Mouse (Mus musculus): ENCODE data around the gene Tmem135. TPM values are rescaled to one million over a fixed set of nuclear protein-coding genes. Genes with fewer than 3 reads are reported as not detected.

Gene Tmem135
- polyA plus RNA-seq, 1 experiment from 2014 or later, result 16.4 TPM

DNA sequence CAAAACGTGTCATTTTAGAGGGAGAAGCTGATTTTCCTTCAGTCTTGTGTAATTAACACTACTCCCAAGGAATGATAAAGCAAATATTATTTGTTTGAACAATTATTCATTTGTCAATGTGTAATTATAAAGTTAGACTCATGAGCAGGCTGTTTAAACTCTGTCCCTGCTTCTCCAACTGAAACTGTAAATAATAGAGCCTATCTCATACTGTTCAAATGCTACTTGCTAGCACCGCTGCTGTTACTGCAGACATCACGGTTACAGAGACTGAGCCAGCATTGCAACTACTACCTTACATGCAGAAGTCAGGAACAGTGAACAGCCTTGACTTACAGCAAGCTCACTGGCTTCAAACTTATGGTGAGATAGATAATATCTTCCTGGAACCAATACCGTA lies 229.6 kb downstream of the Tmem135 start:
- Histone ChIP-seq H3K36me3 (replicated peaks) (no peaks in the 10 kb centered on the region), H3K9ac (no peak overlapping the region), H3K4me1 (replicated peaks) (peaks cover 5% of the 10 kb centered on the region; the same call in 1 of the 2 replicates), H3K4me3 (replicated peaks) (no peak overlapping the region), H3K27ac (replicated peaks) (no peak overlapping the region), H3K9me3 (replicated peaks) (no peaks in the 10 kb centered on the region), H3K27me3 (no peaks in the 10 kb centered on the region), H3K4me2 (no peak overlapping the region)
- WGBS (ENCODE audit: insufficient replicate concordance), result 74% methylated on average over 4 of the region's 4 CpGs
- ATAC-seq (ENCODE audit: insufficient read depth), result no peak

DNA sequence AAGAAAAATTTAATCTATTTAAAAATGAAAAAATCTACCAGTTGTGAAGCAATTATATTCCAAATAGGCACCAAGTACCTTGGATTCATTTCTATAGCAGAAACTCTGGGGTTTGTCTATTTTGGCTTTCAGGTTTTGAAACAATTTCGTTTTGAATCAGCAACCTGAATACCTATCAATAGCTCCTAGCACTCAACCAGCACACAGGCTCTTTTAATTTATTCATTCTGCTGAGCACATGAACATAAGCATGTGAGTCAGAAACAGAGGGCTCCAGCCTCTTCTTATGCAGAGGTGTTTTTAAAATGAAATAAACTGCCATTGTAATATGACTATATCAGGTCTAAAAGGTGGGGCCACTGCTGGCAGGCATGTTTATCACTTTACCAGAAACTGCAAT lies 231.0 kb downstream of the Tmem135 start:
- no peak overlapping the region for H3K27ac ChIP-seq (replicated peaks)
- H3K4me3 ChIP-seq (replicated peaks), result no peak overlapping the region
- WGBS (ENCODE audit: insufficient replicate concordance), result 54% methylated on average over 1 of the region's 1 CpGs
- H3K36me3 ChIP-seq (replicated peaks), result no peaks in the 10 kb centered on the region
- no peaks in the 10 kb centered on the region for H3K27me3 ChIP-seq
- no peaks in the 10 kb centered on the region for H3K9me3 ChIP-seq (replicated peaks)
- H3K4me1 ChIP-seq (replicated peaks), result peaks cover 5% of the 10 kb centered on the region; the same call in 1 of the 2 replicates
- H3K4me2 ChIP-seq, result no peak overlapping the region
- ATAC-seq (ENCODE audit: insufficient read depth), result no peak
- H3K9ac ChIP-seq, result no peak overlapping the region

DNA sequence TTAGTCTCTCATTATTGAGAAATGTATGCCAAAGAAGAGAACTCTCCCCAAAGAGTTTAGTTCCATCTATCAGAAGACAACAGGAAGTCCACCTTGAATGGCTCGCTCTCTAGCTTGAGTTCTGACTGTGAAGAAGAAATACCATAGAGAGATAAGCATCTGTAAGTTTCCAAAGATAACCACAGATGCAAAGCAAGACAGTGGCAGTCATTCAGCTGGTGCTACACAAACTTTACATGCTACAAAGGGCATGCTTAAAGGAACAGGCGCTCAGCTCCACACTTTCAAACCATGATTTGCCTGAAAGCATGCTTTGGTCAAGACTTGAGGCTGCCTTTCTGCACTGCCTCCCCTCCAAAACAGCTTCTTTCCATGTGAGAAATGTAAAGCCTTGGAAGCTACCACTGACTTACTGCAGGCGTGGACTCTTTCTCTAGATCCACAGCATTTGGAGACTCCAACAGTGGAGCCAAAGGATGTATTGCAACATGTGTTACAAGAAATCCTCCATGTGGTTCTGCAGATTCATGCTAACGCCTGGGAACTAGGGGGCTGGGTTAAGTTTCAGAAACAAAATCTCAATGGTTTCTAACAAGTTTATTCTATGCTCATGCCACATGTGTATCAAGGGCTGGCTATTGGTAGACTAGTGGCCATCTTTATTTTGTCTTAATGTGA lies 232.1 kb downstream of the Tmem135 start:
- no peak overlapping the region for H3K9ac ChIP-seq
- peaks cover 5% of the 10 kb centered on the region; the same call in 1 of the 2 replicates for H3K4me1 ChIP-seq (replicated peaks)
- H3K9me3 ChIP-seq (replicated peaks), result no peaks in the 10 kb centered on the region
- H3K27ac ChIP-seq (replicated peaks), result no peak overlapping the region
- no peak overlapping the region for H3K4me2 ChIP-seq
- no peaks in the 10 kb centered on the region for H3K27me3 ChIP-seq
- ATAC-seq (ENCODE audit: insufficient read depth), result no peak
- no peaks in the 10 kb centered on the region for H3K36me3 ChIP-seq (replicated peaks)
- H3K4me3 ChIP-seq (replicated peaks), result no peak overlapping the region
- 53% methylated on average over 4 of the region's 4 CpGs for WGBS (ENCODE audit: insufficient replicate concordance)

DNA sequence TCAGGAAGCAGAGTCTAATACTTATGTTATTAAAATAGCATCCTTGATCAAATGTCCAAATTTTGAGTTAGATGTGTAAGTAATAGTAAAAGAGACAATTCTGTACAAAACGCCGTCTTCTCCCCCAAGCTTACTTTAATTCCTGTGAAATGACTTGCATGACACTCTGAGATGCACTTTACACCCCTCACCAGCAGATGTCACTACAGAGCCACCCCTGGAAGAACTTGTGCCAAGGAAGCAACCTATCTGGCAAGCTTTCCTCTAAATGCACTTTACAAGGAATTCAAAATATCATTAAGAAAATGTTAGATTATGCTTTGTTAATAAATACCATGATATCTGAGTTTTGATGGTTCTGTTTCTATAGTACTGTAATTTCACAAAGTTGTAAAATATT lies 235.4 kb downstream of the Tmem135 start:
- WGBS (ENCODE audit: insufficient replicate concordance), result 20% methylated on average over 2 of the region's 2 CpGs
- H3K27ac ChIP-seq (replicated peaks), result no peak overlapping the region
- H3K36me3 ChIP-seq (replicated peaks), result no peaks in the 10 kb centered on the region
- no peak overlapping the region for H3K4me2 ChIP-seq
- no peaks in the 10 kb centered on the region for H3K27me3 ChIP-seq
- H3K9ac ChIP-seq, result no peak overlapping the region
- H3K4me1 ChIP-seq (replicated peaks), result peaks cover 5% of the 10 kb centered on the region; the same call in 1 of the 2 replicates
- H3K9me3 ChIP-seq (replicated peaks), result no peaks in the 10 kb centered on the region
- no peak for ATAC-seq (ENCODE audit: insufficient read depth)
- H3K4me3 ChIP-seq (replicated peaks), result no peak overlapping the region

DNA sequence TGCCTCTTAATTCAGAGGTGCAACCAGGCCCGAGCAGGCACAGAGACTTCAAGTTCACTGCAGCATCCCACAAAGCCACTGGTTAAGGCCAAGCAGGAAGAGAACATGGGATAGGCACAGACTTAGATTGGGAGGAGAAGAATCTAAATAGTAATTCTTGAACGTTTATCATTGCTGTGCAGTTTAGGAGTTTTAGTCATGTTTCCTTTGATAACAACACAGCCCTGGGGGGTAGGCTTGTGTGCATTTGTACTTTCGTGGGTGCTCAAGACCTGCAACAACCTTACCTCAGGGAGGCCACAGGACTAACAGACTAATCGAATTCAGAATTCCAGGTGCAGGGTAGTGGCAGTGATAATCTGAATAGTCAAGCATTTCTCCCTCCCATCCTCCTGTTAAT lies 238.5 kb downstream of the Tmem135 start:
- Histone ChIP-seq H3K9me3 (replicated peaks) (no peaks in the 10 kb centered on the region), H3K4me2 (no peak overlapping the region), H3K27ac (replicated peaks) (no peak overlapping the region), H3K9ac (no peak overlapping the region), H3K27me3 (no peaks in the 10 kb centered on the region), H3K4me3 (replicated peaks) (no peak overlapping the region), H3K36me3 (replicated peaks) (no peaks in the 10 kb centered on the region), H3K4me1 (replicated peaks) (no peaks in the 10 kb centered on the region)
- WGBS (ENCODE audit: insufficient replicate concordance), result 25% methylated on average over 4 of the region's 4 CpGs
- ATAC-seq (ENCODE audit: insufficient read depth), result no peak

DNA sequence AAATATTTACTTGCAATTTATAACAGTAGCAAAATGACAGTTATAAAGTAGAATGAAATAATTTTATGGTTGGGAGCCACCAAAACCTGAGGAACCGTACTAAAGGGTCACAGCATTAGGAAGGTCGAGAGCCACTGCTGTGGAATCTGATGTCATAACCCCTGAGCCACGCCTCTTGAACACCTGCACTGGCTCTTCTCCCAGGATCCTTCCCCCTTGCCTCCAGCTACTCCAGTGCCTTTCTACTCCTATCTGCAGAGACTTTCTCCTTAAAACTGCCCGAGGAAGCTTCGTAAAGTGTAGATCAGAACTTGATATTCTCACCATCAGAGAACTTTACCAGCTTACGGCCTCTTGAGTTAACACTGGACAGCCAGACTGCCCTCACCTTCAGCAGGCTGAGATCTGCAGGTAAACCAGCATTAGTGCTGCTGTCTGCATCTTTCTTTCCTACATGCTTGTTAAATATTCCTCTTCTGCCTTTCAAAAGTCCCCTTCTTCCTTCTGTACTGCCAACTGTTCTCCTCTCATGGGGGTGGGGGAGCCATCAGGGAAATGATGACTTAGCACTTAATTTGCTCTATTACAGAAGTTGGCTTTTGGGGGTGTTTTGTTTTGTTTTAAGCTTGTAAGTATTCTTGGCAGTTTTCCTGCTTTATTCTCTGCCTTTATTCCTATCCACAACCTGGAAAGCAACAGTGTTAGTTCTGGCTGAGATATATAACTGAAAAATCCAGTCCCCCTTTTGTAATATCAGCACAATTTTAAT lies 242.2 kb downstream of the Tmem135 start:
- ATAC-seq (ENCODE audit: insufficient read depth), result no peak

DNA sequence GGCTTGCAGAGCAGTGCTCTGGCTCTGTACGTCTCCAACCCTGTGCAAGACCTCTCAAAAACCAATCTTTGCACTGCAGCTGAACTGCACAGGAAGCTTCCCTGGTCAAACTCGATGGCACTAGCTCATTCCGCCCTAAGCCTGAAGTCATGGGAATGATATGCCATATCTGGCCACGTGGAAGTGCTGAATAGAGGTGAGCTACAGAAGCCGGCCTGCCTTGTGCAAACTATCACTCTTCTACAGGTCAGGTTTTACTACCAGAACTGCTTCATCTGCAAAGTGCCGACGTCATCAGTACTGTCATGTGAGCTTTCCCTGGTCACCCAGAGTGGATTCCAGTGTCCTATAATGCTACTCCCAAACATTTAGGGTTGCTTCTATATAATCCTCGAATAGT lies 246.7 kb downstream of the Tmem135 start:
- Histone ChIP-seq H3K9me3 (replicated peaks) (no peaks in the 10 kb centered on the region), H3K9ac (no peak overlapping the region), H3K4me3 (replicated peaks) (no peak overlapping the region), H3K27ac (replicated peaks) (no peak overlapping the region), H3K4me2 (no peak overlapping the region), H3K4me1 (replicated peaks) (peaks cover 3% of the 10 kb centered on the region; the same call in 1 of the 2 replicates), H3K27me3 (no peaks in the 10 kb centered on the region), H3K36me3 (replicated peaks) (peaks cover 4% of the 10 kb centered on the region; the same call in 1 of the 2 replicates)
- 69% methylated on average over 8 of the region's 8 CpGs for WGBS (ENCODE audit: insufficient replicate concordance)
- ATAC-seq (ENCODE audit: insufficient read depth), result no peak

More for the DNA sequence above, 242.2 kb downstream of the Tmem135 start:
- Histone ChIP-seq H3K27me3 (no peaks in the 10 kb centered on the region), H3K9ac (no peak overlapping the region), H3K4me3 (replicated peaks) (no peak overlapping the region), H3K27ac (replicated peaks) (no peak overlapping the region), H3K9me3 (replicated peaks) (no peaks in the 10 kb centered on the region), H3K36me3 (replicated peaks) (no peaks in the 10 kb centered on the region; the same call in 1 of the 2 replicates), H3K4me2 (no peak overlapping the region), H3K4me1 (replicated peaks) (no peaks in the 10 kb centered on the region)
- 65% methylated on average over 6 of the region's 6 CpGs for WGBS (ENCODE audit: insufficient replicate concordance)

DNA sequence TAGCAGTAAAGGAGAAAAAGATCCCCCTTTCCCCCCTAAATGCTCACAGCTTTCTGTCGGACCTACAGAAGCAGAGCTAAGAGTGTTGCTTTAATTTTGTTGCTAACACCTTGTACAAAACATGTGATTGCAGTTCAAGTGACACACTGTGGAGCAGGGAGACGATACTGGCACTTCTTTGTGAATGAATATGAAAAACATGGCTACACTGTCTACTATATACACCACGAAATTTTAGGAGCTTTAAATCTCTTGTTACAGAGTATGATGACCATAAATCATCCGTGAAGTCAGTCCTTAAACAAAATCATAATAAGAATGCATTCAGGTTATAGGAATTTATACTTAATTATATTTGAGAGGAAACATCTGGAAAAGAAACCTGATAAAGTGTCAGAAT lies 247.4 kb downstream of the Tmem135 start:
- H3K36me3 ChIP-seq (replicated peaks), result peaks cover 4% of the 10 kb centered on the region; the same call in 1 of the 2 replicates
- WGBS (ENCODE audit: insufficient replicate concordance), result 61% methylated on average over 4 of the region's 4 CpGs
- no peak for ATAC-seq (ENCODE audit: insufficient read depth)
- no peak overlapping the region for H3K27ac ChIP-seq (replicated peaks)
- no peaks in the 10 kb centered on the region for H3K27me3 ChIP-seq
- H3K4me1 ChIP-seq (replicated peaks), result peaks cover 3% of the 10 kb centered on the region; the same call in 1 of the 2 replicates
- H3K9me3 ChIP-seq (replicated peaks), result no peaks in the 10 kb centered on the region
- H3K9ac ChIP-seq, result no peak overlapping the region
- H3K4me2 ChIP-seq, result no peak overlapping the region
- H3K4me3 ChIP-seq (replicated peaks), result no peak overlapping the region

DNA sequence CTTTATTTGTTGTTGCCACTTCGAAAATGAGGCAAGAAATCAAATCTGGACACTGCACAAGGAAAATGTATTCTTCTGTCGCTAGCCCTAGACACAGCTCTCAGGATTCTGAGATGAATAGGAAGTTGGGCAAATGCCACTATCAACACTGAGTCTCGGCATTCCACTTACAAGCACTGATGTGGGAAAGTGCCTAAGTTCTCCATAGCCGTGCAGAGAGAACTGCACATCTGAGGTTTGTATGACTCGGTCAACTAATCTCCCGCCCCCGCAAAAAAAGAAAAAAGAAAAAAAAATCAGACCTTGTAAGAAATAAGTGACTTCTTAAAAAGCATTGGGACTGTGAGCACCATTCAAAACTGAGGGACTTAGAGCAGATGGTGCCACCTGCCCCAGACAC lies 248.3 kb downstream of the Tmem135 start:
- peaks cover 3% of the 10 kb centered on the region; the same call in 1 of the 2 replicates for H3K4me1 ChIP-seq (replicated peaks)
- H3K36me3 ChIP-seq (replicated peaks), result peaks cover 4% of the 10 kb centered on the region; the same call in 1 of the 2 replicates
- H3K4me3 ChIP-seq (replicated peaks), result no peak overlapping the region
- H3K9ac ChIP-seq, result no peak overlapping the region
- H3K4me2 ChIP-seq, result no peak overlapping the region
- H3K27ac ChIP-seq (replicated peaks), result no peak overlapping the region
- no peak for ATAC-seq (ENCODE audit: insufficient read depth)
- no peaks in the 10 kb centered on the region for H3K9me3 ChIP-seq (replicated peaks)
- H3K27me3 ChIP-seq, result no peaks in the 10 kb centered on the region
- WGBS (ENCODE audit: insufficient replicate concordance), result 69% methylated on average over 7 of the region's 7 CpGs

DNA sequence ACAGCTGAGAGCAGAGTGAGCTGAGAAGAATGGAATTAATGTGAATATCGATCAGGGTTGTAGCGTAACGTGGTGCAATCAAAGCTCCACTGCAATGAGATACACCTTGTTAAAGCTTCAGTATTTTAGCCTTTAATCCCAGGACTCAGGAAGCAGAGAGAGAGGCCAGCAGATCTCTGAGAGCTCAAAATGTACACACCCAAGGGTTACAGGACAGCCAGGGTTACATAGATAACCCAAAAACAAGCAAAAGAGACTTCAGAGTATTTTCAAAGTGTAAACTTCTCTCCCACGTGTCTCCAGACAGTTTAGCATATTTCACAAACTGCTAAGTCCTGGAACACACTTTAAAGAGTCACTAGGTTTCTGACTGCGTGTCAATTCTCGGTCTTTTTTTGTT lies 248.8 kb downstream of the Tmem135 start:
- 67% methylated on average over 6 of the region's 6 CpGs for WGBS (ENCODE audit: insufficient replicate concordance)
- no peaks in the 10 kb centered on the region for H3K27me3 ChIP-seq
- no peak overlapping the region for H3K4me3 ChIP-seq (replicated peaks)
- peaks cover 4% of the 10 kb centered on the region; the same call in 1 of the 2 replicates for H3K36me3 ChIP-seq (replicated peaks)
- no peak overlapping the region for H3K27ac ChIP-seq (replicated peaks)
- no peak overlapping the region for H3K9ac ChIP-seq
- H3K4me2 ChIP-seq, result no peak overlapping the region
- H3K4me1 ChIP-seq (replicated peaks), result peaks cover 3% of the 10 kb centered on the region; the same call in 1 of the 2 replicates
- peak; percentile 64 for ATAC-seq (ENCODE audit: insufficient read depth)
- H3K9me3 ChIP-seq (replicated peaks), result no peaks in the 10 kb centered on the region

DNA sequence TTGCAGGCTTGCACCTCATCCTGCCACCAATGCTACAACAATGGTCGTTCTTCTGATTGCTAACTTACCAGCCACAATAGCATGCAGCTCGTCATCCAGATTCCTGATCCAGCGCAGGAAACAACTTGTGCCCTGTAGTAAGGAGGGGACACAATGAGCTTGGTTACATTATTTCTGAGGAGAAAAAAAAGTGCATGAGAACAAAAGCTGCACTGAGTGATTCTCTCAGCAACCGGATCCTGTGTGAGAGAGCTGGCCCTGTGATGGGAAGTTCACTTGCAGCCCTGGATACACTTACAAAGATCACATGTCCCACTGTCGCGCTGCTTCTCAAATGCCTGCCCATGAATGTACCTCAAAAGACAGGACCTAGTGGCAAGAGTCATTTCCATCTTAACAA lies 252.7 kb downstream of the Tmem135 start:
- 0 out of 2 replicates have a peak, but pooled peaks cover 3% of the 10 kb centered on the region for H3K36me3 ChIP-seq (replicated peaks)
- peaks cover 3% of the 10 kb centered on the region; the same call in 1 of the 2 replicates for H3K4me1 ChIP-seq (replicated peaks)
- H3K27ac ChIP-seq (replicated peaks), result no peak overlapping the region
- H3K9ac ChIP-seq, result no peak overlapping the region
- 69% methylated on average over 6 of the region's 6 CpGs for WGBS (ENCODE audit: insufficient replicate concordance)
- H3K27me3 ChIP-seq, result no peaks in the 10 kb centered on the region
- no peak overlapping the region for H3K4me3 ChIP-seq (replicated peaks)
- no peaks in the 10 kb centered on the region for H3K9me3 ChIP-seq (replicated peaks)
- ATAC-seq (ENCODE audit: insufficient read depth), result no peak
- H3K4me2 ChIP-seq, result no peak overlapping the region
